Mouse (Mus musculus) mature B cell (primary cell): ENCODE data around the gene Cdipt.

ENCODE experiments used
- in situ Hi-C: fragments of 300-500 bp; cut with MboI; formaldehyde crosslinking; loops from 2 replicates; pipeline ENCODE4 v1.14.3; 2019

Gene Cdipt

DNA sequence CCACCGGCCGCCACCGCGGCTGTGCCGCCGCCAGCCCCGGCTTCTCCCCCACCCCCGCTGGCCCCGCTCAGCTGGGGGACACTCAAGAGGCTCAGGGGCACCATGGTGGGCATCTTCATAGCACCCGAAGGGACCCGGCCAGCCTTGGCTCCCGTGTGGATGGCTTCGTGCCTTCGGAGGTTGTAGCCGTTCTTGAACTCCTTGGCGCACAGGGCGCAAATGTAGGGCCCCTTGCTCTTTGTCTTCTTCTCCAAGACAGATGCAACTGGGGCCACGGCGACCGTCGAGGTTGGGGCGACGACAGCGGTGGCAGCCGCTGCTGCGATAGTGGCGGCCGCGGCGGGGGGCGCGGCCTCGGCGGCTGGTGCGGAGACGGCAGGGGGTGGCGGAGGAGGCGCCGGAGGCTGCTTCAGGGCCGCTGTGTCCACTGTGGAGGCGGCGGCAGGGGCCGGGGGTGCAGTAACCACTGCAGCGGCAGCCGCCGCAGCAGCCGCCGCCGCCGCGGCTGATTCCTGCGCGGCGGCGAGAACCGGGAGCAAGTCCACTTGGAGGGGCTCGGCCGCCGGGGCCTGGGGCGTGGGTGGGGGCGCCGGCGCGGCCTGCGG is 49.9 kb downstream of the Cdipt start:
- in situ Hi-C loops, result loop anchor here (5.0 kb wide), 1 partner anchor 67 kb away; the partner anchor contains the start of gene AI467606

DNA sequence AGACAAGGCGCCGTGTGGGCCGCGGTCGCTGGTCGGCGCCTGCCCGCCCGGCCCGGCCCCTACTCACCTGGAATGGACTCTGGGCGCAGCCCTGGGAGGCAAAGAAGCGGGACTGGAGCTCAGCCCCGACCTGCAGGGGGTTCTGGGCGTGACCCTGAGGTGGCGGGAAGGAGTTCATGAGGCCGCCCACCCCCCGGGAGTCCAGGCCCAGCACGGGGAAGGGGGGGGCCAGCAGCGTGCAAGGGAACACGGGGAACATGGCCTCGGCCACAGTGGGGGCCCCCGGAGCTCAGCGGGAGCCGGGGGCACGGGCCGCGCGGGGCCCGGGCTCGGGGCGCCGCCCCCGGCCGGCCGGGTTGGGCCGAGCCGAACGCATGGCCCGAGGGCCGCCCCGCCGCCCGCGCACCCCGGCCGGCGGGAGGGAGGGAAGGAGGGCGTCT is 50.5 kb downstream of the Cdipt start:
- in situ Hi-C loops, result loop anchor here (5.0 kb wide), 1 partner anchor 66 kb away; the partner anchor contains the start of gene AI467606

DNA sequence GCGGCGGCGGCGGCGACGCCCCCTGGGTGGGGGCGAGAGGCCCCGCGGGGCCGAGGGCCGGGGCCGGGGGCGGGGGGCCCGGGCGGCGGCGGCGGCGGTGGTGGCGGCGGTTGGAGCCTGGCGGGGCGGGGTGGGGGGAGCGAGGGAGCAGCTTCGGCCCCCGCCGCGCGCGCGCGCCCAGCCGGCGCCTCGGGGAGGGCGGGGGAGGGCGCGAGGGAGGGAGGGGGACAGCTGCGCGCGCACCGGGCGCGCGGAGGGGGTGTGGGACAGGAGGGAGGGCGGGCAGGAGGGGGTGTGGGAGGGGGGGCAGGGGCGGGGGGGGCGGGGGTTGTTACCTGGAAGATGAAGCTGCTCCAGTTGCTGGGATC is 50.9 kb downstream of the Cdipt start:
- in situ Hi-C loops, result loop anchor here (5.0 kb wide), 1 partner anchor 66 kb away; the partner anchor contains the start of gene AI467606

DNA sequence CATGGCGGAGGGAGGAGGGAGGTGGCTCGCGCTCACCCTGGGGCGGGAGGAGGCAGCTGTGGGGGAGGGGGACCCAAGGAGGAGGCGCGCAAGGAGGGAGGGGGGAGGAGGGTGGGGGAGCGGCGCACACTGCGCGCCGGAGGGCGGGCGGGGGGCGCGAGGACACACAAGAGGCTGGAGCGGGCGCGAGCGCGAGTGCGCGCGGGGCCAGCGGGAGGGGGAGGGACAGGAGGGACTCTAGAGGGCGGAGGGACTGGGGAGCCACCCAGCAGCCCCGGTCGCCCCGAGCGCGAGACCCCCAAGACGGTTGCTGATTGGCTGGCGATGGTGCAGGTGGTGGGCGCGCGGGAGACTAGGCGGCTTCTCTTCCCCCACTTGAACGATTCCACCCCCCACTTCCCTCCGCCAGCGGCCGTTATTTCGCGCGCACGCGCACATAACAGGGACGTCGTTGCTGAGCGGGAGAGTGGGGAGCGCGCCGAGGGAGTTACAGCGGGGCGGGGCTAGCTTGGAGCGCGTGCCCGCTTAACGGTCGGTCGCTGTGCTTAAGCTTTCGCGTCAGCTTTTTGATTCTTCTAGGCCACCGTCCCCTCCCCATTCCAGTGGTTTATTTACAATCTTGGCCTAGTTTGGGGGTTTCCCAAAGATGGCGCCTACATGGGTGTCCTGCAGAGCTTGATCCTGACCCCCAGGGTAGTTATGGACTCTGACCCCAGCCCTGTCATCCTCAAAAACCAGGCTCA is 51.4 kb downstream of the Cdipt start, which contains the start of gene Maz:
TSS of gene Maz (minus strand) at position 54 of the 743 bp plus-strand sequence.
- in situ Hi-C loops, result loop anchor here (5.0 kb wide), 1 partner anchor 65 kb away; the partner anchor contains the start of gene AI467606

DNA sequence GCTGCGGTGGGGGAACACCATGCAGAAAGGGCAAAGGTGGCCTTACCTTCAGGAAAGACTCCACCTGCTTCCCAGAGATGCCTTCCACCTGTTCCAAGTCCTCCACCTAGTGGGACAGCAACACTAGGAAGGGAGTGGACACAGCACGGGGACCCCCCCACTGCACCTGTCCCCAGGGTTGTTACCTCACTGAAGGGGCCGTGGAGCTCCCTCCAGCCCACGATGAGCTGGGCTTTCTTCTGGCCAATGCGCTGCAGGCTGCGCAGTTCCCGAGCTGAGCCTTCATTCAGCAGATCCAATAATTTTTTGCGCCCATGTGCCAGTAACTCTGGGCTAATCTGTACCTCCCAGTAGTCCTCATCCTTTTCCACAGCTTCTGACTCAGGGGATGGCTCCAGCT is 52.2 kb downstream of the Cdipt start:
- in situ Hi-C loops, result loop anchor here (5.0 kb wide), 1 partner anchor 64 kb away; the partner anchor contains the start of gene AI467606
